In the genomic region with DNA sequence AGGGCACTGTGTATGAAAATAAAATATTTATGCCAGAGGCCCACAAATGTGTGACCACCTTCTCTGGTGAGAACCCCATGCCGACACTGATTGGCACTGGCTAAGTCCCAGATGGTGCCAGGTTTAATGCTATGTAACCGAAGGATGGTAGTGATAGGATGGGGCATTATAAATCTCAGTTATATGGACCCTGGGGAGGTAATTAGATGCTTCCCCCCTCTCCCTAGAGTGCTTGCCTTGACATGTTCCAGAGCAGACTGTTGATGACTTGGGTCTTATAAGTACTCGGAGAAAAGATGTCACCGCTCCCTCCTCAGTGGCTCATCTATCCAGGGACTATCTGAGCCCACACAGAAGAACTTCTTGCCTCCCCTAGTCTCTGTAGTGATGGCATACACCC, we compare ENCODE assay signal across 22 mouse cellular contexts.
"Had no signal": no experiment of that assay in that cellular context is flagged by ENCODE, and none has a peak within 500 bp of the region (broad histone marks: within the 10 kb centered on the region; RNA-seq: fewer than 3 reads in every experiment).

No protein-coding gene starts in this region.

- H3K4me2 ChIP-seq: liver, embryonic 15.5 days; lung, embryonic 15.5 days; midbrain, embryonic 12.5 days; neural tube, embryonic 12.5 days had no signal

- H3K9me3 ChIP-seq: liver, embryonic 15.5 days; lung, embryonic 15.5 days; midbrain, embryonic 10.5 days; midbrain, embryonic 12.5 days; neural tube, embryonic 12.5 days had no signal

- DNase-seq: liver, postnatal 0 days; lung, adult 2 months; lung, postnatal 14 days; lung, postnatal 36 days; midbrain, embryonic 14.5 days; right cerebral cortex, adult 18-20 months; right cerebral cortex, postnatal 25 days; right cerebral cortex, postnatal 4 days; spleen, adult 18-20 months; thymus, adult 18-20 months; thymus, postnatal 14 days; thymus, postnatal 36 days had no signal

- H3K36me3 ChIP-seq: liver, embryonic 15.5 days; lung, embryonic 15.5 days; midbrain, embryonic 10.5 days; midbrain, embryonic 12.5 days; neural tube, embryonic 12.5 days had no signal

- H3K9ac ChIP-seq: liver, embryonic 15.5 days; liver, postnatal 0 days; lung, embryonic 15.5 days; midbrain, embryonic 12.5 days; neural tube, embryonic 12.5 days had no signal

- H3K4me1 ChIP-seq: liver, embryonic 15.5 days; lung, embryonic 15.5 days; megakaryocyte, embryonic 14.5 days; midbrain, embryonic 12.5 days; neural tube, embryonic 12.5 days had no signal

- H3K27ac ChIP-seq: liver, embryonic 15.5 days; lung, embryonic 15.5 days; macrophage; midbrain, embryonic 10.5 days; midbrain, embryonic 12.5 days; neural tube, embryonic 12.5 days had no signal

- ATAC-seq: liver, postnatal 0 days; lung, postnatal 0 days; midbrain, embryonic 16.5 days had no signal

- H3K27me3 ChIP-seq: liver, embryonic 15.5 days; lung, embryonic 15.5 days; megakaryocyte, embryonic 14.5 days; midbrain, embryonic 12.5 days; neural tube, embryonic 12.5 days had no signal

- H3K4me3 ChIP-seq: liver, embryonic 15.5 days; lung, embryonic 15.5 days; megakaryocyte, embryonic 14.5 days; midbrain, embryonic 10.5 days; midbrain, embryonic 12.5 days; myocyte; neural tube, embryonic 12.5 days had no signal
